Mouse (Mus musculus): Measurements from ENCODE around the gene Rab40c.

GRCm38 (mm10) chr17:25874721-25875170, 44.8 kb downstream of the Rab40c start, which contains the start of gene Mettl26:
- TF ChIP-seq CTCF (IDR thresholded peaks at IDR 0.05; ENCODE audit: low read depth): peak; percentile 33; the same call in 1 of the 2 replicates
- TF ChIP-seq EP300 (IDR thresholded peaks at IDR 0.05; ENCODE audit: low read depth): 0 out of 2 replicates have a peak, but pooled peaks have one; percentile 21
